Mouse (Mus musculus): Measurements from ENCODE around the gene Ncam1. TPM values are rescaled to one million over a fixed set of nuclear protein-coding genes. Genes with fewer than 3 reads are reported as not detected.
A peak's percentile ranks its signal among the peaks of the same experiment; 100 is the strongest.

The Ncam1 gene
- polyA plus RNA-seq, 1 experiment from 2014 or later: 163 TPM

GRCm38 (mm10) chr9:49679270-49679669, 119.5 kb downstream of the Ncam1 start:
- 0 out of 2 replicates have a peak, but pooled peaks cover 4% of the 10 kb centered on the region for H3K4me1 ChIP-seq (ENCODE audit: control insufficient read depth, insufficient read depth, low read length)
- no peaks in the 10 kb centered on the region for H3K9me3 ChIP-seq (replicated peaks; ENCODE audit: control insufficient read depth, low read length)
- H3K36me3 ChIP-seq (ENCODE audit: control insufficient read depth, insufficient read depth, low read length): no peaks in the 10 kb centered on the region
- DNase-seq (ENCODE audit: low spot score): peak; percentile 20
- H3K27ac ChIP-seq (ENCODE audit: low read depth, low read length): no peak overlapping the region
- H3K4me3 ChIP-seq (ENCODE audit: low read depth, low read length): no peak overlapping the region
- no peak overlapping the region for H3K9ac ChIP-seq (ENCODE audit: low read length)
- H3K4me2 ChIP-seq (ENCODE audit: low read length): no peak overlapping the region
- no peak for ATAC-seq
- 32% methylated on average over 3 of the region's 3 CpGs for WGBS
- H3K27me3 ChIP-seq (replicated peaks; ENCODE audit: control insufficient read depth, insufficient read depth, low read length): no peaks in the 10 kb centered on the region

GRCm38 (mm10) chr9:49675696-49676465, 122.8 kb downstream of the Ncam1 start:
- no peak overlapping the region for H3K27ac ChIP-seq (ENCODE audit: low read depth, low read length)
- no peaks in the 10 kb centered on the region for H3K27me3 ChIP-seq (replicated peaks; ENCODE audit: control insufficient read depth, insufficient read depth, low read length)
- H3K4me1 ChIP-seq (ENCODE audit: control insufficient read depth, insufficient read depth, low read length): peaks cover 14% of the 10 kb centered on the region
- ATAC-seq (no peak), DNase-seq (ENCODE audit: low spot score) (no peak)
- no peaks in the 10 kb centered on the region for H3K9me3 ChIP-seq (replicated peaks; ENCODE audit: control insufficient read depth, low read length)
- H3K4me3 ChIP-seq (ENCODE audit: low read depth, low read length): no peak overlapping the region
- no peak overlapping the region for H3K4me2 ChIP-seq (ENCODE audit: low read length)
- no peaks in the 10 kb centered on the region for H3K36me3 ChIP-seq (ENCODE audit: control insufficient read depth, insufficient read depth, low read length)
- no peak overlapping the region for H3K9ac ChIP-seq (ENCODE audit: low read length)
- 66% methylated on average over 9 of the region's 9 CpGs for WGBS

- DNase-seq (ENCODE audit: low spot score): peak; percentile 27
- Histone ChIP-seq H3K27ac (ENCODE audit: low read depth, low read length) (no peak overlapping the region), H3K9me3 (replicated peaks; ENCODE audit: control insufficient read depth, low read length) (no peaks in the 10 kb centered on the region), H3K4me1 (ENCODE audit: control insufficient read depth, insufficient read depth, low read length) (peaks cover 10% of the 10 kb centered on the region), H3K9ac (ENCODE audit: low read length) (no peak overlapping the region), H3K36me3 (ENCODE audit: control insufficient read depth, insufficient read depth, low read length) (0 out of 2 replicates have a peak, but pooled peaks cover under 1% of the 10 kb centered on the region), H3K4me2 (ENCODE audit: low read length) (no peak overlapping the region), H3K27me3 (replicated peaks; ENCODE audit: control insufficient read depth, insufficient read depth, low read length) (no peaks in the 10 kb centered on the region), H3K4me3 (ENCODE audit: low read depth, low read length) (no peak overlapping the region)
- ATAC-seq: no peak
- 5% methylated on average over 6 of the region's 6 CpGs for WGBS
Observed at GRCm38 (mm10) chr9:49672646-49673199, 126.0 kb downstream of the Ncam1 start.

- no peak overlapping the region for H3K27ac ChIP-seq (ENCODE audit: low read depth, low read length)
- H3K36me3 ChIP-seq (ENCODE audit: control insufficient read depth, insufficient read depth, low read length): 0 out of 2 replicates have a peak, but pooled peaks cover 3% of the 10 kb centered on the region
- no peak overlapping the region for H3K9ac ChIP-seq (ENCODE audit: low read length)
- no peaks in the 10 kb centered on the region for H3K27me3 ChIP-seq (replicated peaks; ENCODE audit: control insufficient read depth, insufficient read depth, low read length)
- DNase-seq (ENCODE audit: low spot score) (no peak), ATAC-seq (no peak)
- no peak overlapping the region for H3K4me3 ChIP-seq (ENCODE audit: low read depth, low read length)
- H3K4me1 ChIP-seq (ENCODE audit: control insufficient read depth, insufficient read depth, low read length): no peaks in the 10 kb centered on the region; the same call in 1 of the 2 replicates
- no peaks in the 10 kb centered on the region for H3K9me3 ChIP-seq (replicated peaks; ENCODE audit: control insufficient read depth, low read length)
- H3K4me2 ChIP-seq (ENCODE audit: low read length): no peak overlapping the region
Observed at GRCm38 (mm10) chr9:49667066-49667465, 131.7 kb downstream of the Ncam1 start.

- Histone ChIP-seq H3K36me3 (ENCODE audit: control insufficient read depth, insufficient read depth, low read length) (0 out of 2 replicates have a peak, but pooled peaks cover 3% of the 10 kb centered on the region), H3K4me2 (ENCODE audit: low read length) (no peak overlapping the region), H3K9me3 (replicated peaks; ENCODE audit: control insufficient read depth, low read length) (no peaks in the 10 kb centered on the region), H3K4me3 (ENCODE audit: low read depth, low read length) (no peak overlapping the region), H3K9ac (ENCODE audit: low read length) (no peak overlapping the region), H3K27ac (ENCODE audit: low read depth, low read length) (no peak overlapping the region), H3K4me1 (ENCODE audit: control insufficient read depth, insufficient read depth, low read length) (no peaks in the 10 kb centered on the region; the same call in 1 of the 2 replicates), H3K27me3 (replicated peaks; ENCODE audit: control insufficient read depth, insufficient read depth, low read length) (no peaks in the 10 kb centered on the region)
- WGBS: 73% methylated on average over 5 of the region's 5 CpGs
- ATAC-seq: no peak
- no peak for DNase-seq (ENCODE audit: low spot score)
Observed at GRCm38 (mm10) chr9:49665361-49665760, 133.4 kb downstream of the Ncam1 start.

GRCm38 (mm10) chr9:49663927-49664320, 134.8 kb downstream of the Ncam1 start:
- no peaks in the 10 kb centered on the region for H3K9me3 ChIP-seq (replicated peaks; ENCODE audit: control insufficient read depth, low read length)
- no peak overlapping the region for H3K27ac ChIP-seq (ENCODE audit: low read depth, low read length)
- H3K4me2 ChIP-seq (ENCODE audit: low read length): no peak overlapping the region
- H3K27me3 ChIP-seq (replicated peaks; ENCODE audit: control insufficient read depth, insufficient read depth, low read length): no peaks in the 10 kb centered on the region
- no peak overlapping the region for H3K4me3 ChIP-seq (ENCODE audit: low read depth, low read length)
- WGBS: 92% methylated on average over 8 of the region's 8 CpGs
- ATAC-seq (no peak), DNase-seq (ENCODE audit: low spot score) (no peak)
- 0 out of 2 replicates have a peak, but pooled peaks cover 3% of the 10 kb centered on the region for H3K36me3 ChIP-seq (ENCODE audit: control insufficient read depth, insufficient read depth, low read length)
- no peaks in the 10 kb centered on the region; the same call in 1 of the 2 replicates for H3K4me1 ChIP-seq (ENCODE audit: control insufficient read depth, insufficient read depth, low read length)
- no peak overlapping the region for H3K9ac ChIP-seq (ENCODE audit: low read length)

GRCm38 (mm10) chr9:49662958-49663926, 135.5 kb downstream of the Ncam1 start:
- no peak overlapping the region for H3K4me3 ChIP-seq (ENCODE audit: low read depth, low read length)
- H3K27ac ChIP-seq (ENCODE audit: low read depth, low read length): no peak overlapping the region
- no peaks in the 10 kb centered on the region for H3K9me3 ChIP-seq (replicated peaks; ENCODE audit: control insufficient read depth, low read length)
- H3K4me2 ChIP-seq (ENCODE audit: low read length): no peak overlapping the region
- 77% methylated on average over 8 of the region's 8 CpGs for WGBS
- H3K36me3 ChIP-seq (ENCODE audit: control insufficient read depth, insufficient read depth, low read length): 0 out of 2 replicates have a peak, but pooled peaks cover 3% of the 10 kb centered on the region
- no peak overlapping the region for H3K9ac ChIP-seq (ENCODE audit: low read length)
- DNase-seq (ENCODE audit: low spot score): no peak
- no peaks in the 10 kb centered on the region for H3K27me3 ChIP-seq (replicated peaks; ENCODE audit: control insufficient read depth, insufficient read depth, low read length)
- H3K4me1 ChIP-seq (ENCODE audit: control insufficient read depth, insufficient read depth, low read length): peaks cover under 1% of the 10 kb centered on the region; the same call in 1 of the 2 replicates
- ATAC-seq: no peak

- no peaks in the 10 kb centered on the region for H3K36me3 ChIP-seq (ENCODE audit: control insufficient read depth, insufficient read depth, low read length)
- no peak overlapping the region for H3K4me2 ChIP-seq (ENCODE audit: low read length)
- no peak overlapping the region for H3K9ac ChIP-seq (ENCODE audit: low read length)
- peaks cover 3% of the 10 kb centered on the region; the same call in 1 of the 2 replicates for H3K4me1 ChIP-seq (ENCODE audit: control insufficient read depth, insufficient read depth, low read length)
- no peak for DNase-seq (ENCODE audit: low spot score)
- H3K4me3 ChIP-seq (ENCODE audit: low read depth, low read length): no peak overlapping the region
- no peaks in the 10 kb centered on the region for H3K9me3 ChIP-seq (replicated peaks; ENCODE audit: control insufficient read depth, low read length)
- no peaks in the 10 kb centered on the region for H3K27me3 ChIP-seq (replicated peaks; ENCODE audit: control insufficient read depth, insufficient read depth, low read length)
- H3K27ac ChIP-seq (ENCODE audit: low read depth, low read length): no peak overlapping the region
- 83% methylated on average over 2 of the region's 2 CpGs for WGBS
- no peak for ATAC-seq
Observed at GRCm38 (mm10) chr9:49661480-49661879, 137.2 kb downstream of the Ncam1 start.

Measured in forebrain, embryonic 14.5 days (tissue).